Mouse (Mus musculus) v-Abl transformed pro-B cells (cell line): ENCODE results near the gene Utp20.
"Not testable (repeated sequence)": the region's sequence is repeated elsewhere in the genome, so short reads cannot be mapped to it uniquely, and the experiment has no call there.

Experiments used
- in situ Hi-C, 2 experiments: fragments of 400-800 bp; cut with MboI; formaldehyde crosslinking; loops; one replicate each; pipeline ENCODE4 v1.15.1; 2025; ENCODE audit not compliant: unreplicated experiment in 2 of 2

Utp20 gene

GRCm38 (mm10) chr10:88794606-88795005 lies 32.0 kb downstream of the Utp20 start:
- in situ Hi-C loops, result no loop called here

- in situ Hi-C loops, result no loop called here
These were observed 32.9 kb downstream of the Utp20 start for GRCm38 (mm10) chr10:88793671-88794070.

GRCm38 (mm10) chr10:88784513-88784931 lies 42.1 kb downstream of the Utp20 start:
- in situ Hi-C loops, result no loop called here

- in situ Hi-C loops, result no loop called here
These were observed 42.7 kb downstream of the Utp20 start for GRCm38 (mm10) chr10:88783941-88784340.

- in situ Hi-C loops, result not testable (repeated sequence)
These were observed 43.5 kb downstream of the Utp20 start for GRCm38 (mm10) chr10:88783135-88783534.

GRCm38 (mm10) chr10:88780716-88781115 lies 45.9 kb downstream of the Utp20 start:
- in situ Hi-C loops, result no loop called here

GRCm38 (mm10) chr10:88776206-88776605 lies 50.4 kb downstream of the Utp20 start:
- in situ Hi-C loops, result no loop called here

- in situ Hi-C loops, result not testable (repeated sequence)
These were observed 53.6 kb downstream of the Utp20 start for GRCm38 (mm10) chr10:88772965-88773364.

- in situ Hi-C loops, result no loop called here
These were observed 56.9 kb downstream of the Utp20 start for GRCm38 (mm10) chr10:88769676-88770075.

- in situ Hi-C loops, result no loop called here
These were observed 57.6 kb downstream of the Utp20 start for GRCm38 (mm10) chr10:88768961-88769360.

- in situ Hi-C loops, result no loop called here
These were observed 61.0 kb downstream of the Utp20 start for GRCm38 (mm10) chr10:88765431-88766142.

- in situ Hi-C loops, result no loop called here
These were observed 64.9 kb downstream of the Utp20 start for GRCm38 (mm10) chr10:88761524-88762212.

GRCm38 (mm10) chr10:88741426-88741825 lies 85.2 kb downstream of the Utp20 start:
- in situ Hi-C loops, result no loop called here

GRCm38 (mm10) chr10:88740781-88741180 lies 85.8 kb downstream of the Utp20 start:
- in situ Hi-C loops, result no loop called here

GRCm38 (mm10) chr10:88739818-88740217 lies 86.8 kb downstream of the Utp20 start:
- in situ Hi-C loops, result loop anchor here in 1 of 2 experiments (10.0 kb wide), 1 partner anchor 315 kb away; no protein-coding TSS in a partner anchor

GRCm38 (mm10) chr10:88739074-88739473 lies 87.5 kb downstream of the Utp20 start:
- in situ Hi-C loops, result loop anchor here in 1 of 2 experiments (10.0 kb wide), 1 partner anchor 314 kb away; no protein-coding TSS in a partner anchor

- in situ Hi-C loops, result loop anchor here in 1 of 2 experiments (10.0 kb wide), 1 partner anchor 307 kb away; no protein-coding TSS in a partner anchor
These were observed 94.3 kb downstream of the Utp20 start for GRCm38 (mm10) chr10:88732309-88732622.

- in situ Hi-C loops, result loop anchor here in 1 of 2 experiments (10.0 kb wide), 1 partner anchor 307 kb away; no protein-coding TSS in a partner anchor
These were observed 94.9 kb downstream of the Utp20 start for GRCm38 (mm10) chr10:88731496-88732308.

- in situ Hi-C loops, result loop anchor here in 1 of 2 experiments (10.0 kb wide), 1 partner anchor 306 kb away; no protein-coding TSS in a partner anchor
These were observed 95.8 kb downstream of the Utp20 start, which contains the start of gene Arl1 for GRCm38 (mm10) chr10:88730571-88731495. Gene Arl1 (plus strand): TSS chr10:88730858.

GRCm38 (mm10) chr10:88728166-88728565 lies 98.4 kb downstream of the Utp20 start:
- in situ Hi-C loops, result loop anchor here (5.0 kb wide), 4 partner anchors 176 to 351 kb away; partner anchors contain the start of genes Dram1 (in 1 of the 2) and Gnptab (in 1 of the 2)
